In the genomic region with DNA sequence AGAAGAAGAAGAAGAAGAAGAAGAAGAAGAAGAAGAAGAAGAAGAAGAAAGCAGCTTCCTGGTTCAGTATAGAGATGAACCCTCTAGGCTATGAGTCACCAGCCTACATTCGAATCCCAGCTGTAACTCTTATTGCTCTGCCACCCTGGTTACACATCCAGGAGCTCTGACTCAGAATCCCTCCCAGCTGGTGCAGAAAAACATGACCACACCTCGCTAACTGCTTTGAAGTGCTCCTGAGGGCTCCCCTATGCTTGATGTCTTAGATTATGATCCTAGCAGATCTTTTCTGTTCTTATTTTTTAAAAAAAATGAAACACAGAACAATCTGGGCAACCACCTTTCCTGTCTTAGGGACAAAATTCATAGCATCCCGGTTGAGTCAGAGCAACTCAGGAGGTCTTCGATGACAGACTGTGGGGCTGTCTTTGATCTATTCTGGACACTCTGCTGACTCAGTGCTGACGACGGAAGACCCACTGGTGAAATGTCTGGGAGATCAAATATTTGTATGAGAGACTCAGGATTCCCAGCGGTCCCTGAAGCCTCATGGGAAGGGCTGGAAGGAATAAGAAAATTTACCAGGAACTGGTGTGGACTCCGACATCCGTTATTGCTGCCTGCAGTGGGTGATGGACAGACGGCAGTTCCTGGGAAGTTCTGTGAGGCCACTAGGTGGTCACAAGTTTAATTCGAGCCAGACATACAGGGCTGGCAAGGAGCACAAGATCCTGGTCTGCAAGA, we compare ENCODE assay signal across 11 mouse cellular contexts.
DNase-seq lines count a peak whose midpoint lies in the region; ATAC-seq and TF ChIP-seq lines count a peak whose summit lies in the region.
"Had no signal": no experiment of that assay in that cellular context is flagged by ENCODE, and none has a peak within 500 bp of the region (broad histone marks: within the 10 kb centered on the region; RNA-seq: fewer than 3 reads in every experiment).

No protein-coding gene starts in this region.

- no peak overlapping the region for H3K9ac ChIP-seq in midbrain, embryonic 11.5 days (ENCODE audit: low read length)
- H3K9ac ChIP-seq: neural tube, embryonic 12.5 days had no signal

- H3K27me3 ChIP-seq in midbrain, embryonic 11.5 days (ENCODE audit: control insufficient read depth, insufficient read depth, low read length) = no peaks in the 10 kb centered on the region
- H3K27me3 ChIP-seq: neural tube, embryonic 12.5 days had no signal

- TF ChIP-seq CTCF in left cerebral cortex, adult 2 months (IDR thresholded peaks at IDR 0.05) = no peak

- H3K27ac ChIP-seq in left cerebral cortex, adult 2 months = no peak overlapping the region
- H3K27ac ChIP-seq in midbrain, embryonic 11.5 days (ENCODE audit: low read depth, low read length) = no peak overlapping the region
- H3K27ac ChIP-seq: kidney, postnatal 0 days; macrophage; neural tube, embryonic 12.5 days had no signal

- DNase-seq in adrenal gland, adult 8-10 months = peak; percentile 24
- no peak for DNase-seq in adrenal gland, adult 18-20 months (ENCODE audit: low spot score in 2 of 2)
- DNase-seq in 3134 (ENCODE audit: extremely low read depth, insufficient read length, low spot score) = peak; percentile 52
- peak; percentile 28 to 33 for DNase-seq in left cerebral cortex, adult 2 months (ENCODE audit: extremely low spot score in 1 of 2, low spot score in 2 of 2)
- DNase-seq in midbrain, embryonic 11.5 days (ENCODE audit: low spot score, missing footprints) = no peak
- no peak for DNase-seq in urinary bladder, adult 2 months (ENCODE audit: low spot score)
- no peak for DNase-seq in testis, postnatal 14 days (ENCODE audit: low spot score)

- no peak overlapping the region for H3K4me3 ChIP-seq in left cerebral cortex, adult 2 months
- no peak overlapping the region for H3K4me3 ChIP-seq in midbrain, embryonic 11.5 days (ENCODE audit: low read depth, low read length)
- H3K4me3 ChIP-seq: neural tube, embryonic 12.5 days had no signal

- intact Hi-C loops in left cerebral cortex, adult 2 months (cut with DNase I) = no loop called here

- ATAC-seq in activated CD4-positive, CD25-positive, alpha-beta regulatory T cell, adult 4 months = peak; percentile 61
- no peak for ATAC-seq in midbrain, embryonic 11.5 days (ENCODE audit: low FRiP score)

- WGBS in midbrain, embryonic 11.5 days = 71% methylated on average over 11 of the region's 11 CpGs

- no peaks in the 10 kb centered on the region for H3K36me3 ChIP-seq in midbrain, embryonic 11.5 days (ENCODE audit: control insufficient read depth, insufficient read depth, low read length)
- H3K36me3 ChIP-seq: neural tube, embryonic 12.5 days had no signal

- peaks cover 17% of the 10 kb centered on the region for H3K4me1 ChIP-seq in midbrain, embryonic 11.5 days (ENCODE audit: control insufficient read depth, insufficient read depth, low read length)

- H3K9me3 ChIP-seq in midbrain, embryonic 11.5 days (ENCODE audit: control insufficient read depth, low read length) = no peaks in the 10 kb centered on the region
- H3K9me3 ChIP-seq: neural tube, embryonic 12.5 days had no signal

- H3K4me2 ChIP-seq in midbrain, embryonic 11.5 days = no peak overlapping the region
- H3K4me2 ChIP-seq: neural tube, embryonic 12.5 days had no signal

Comparison
In these comparisons a context has a peak if more than half of its experiments do, and no peak if none do; other contexts are left out.
1. DNase-seq: peak in adrenal gland, adult 8-10 months (single experiment), 3134 (single experiment) and left cerebral cortex, adult 2 months (2 of 2); none in adrenal gland, adult 18-20 months (0 of 2), midbrain, embryonic 11.5 days (single experiment), urinary bladder, adult 2 months (single experiment) and testis, postnatal 14 days (single experiment).